Mouse (Mus musculus) lung, embryonic 14.5 days (tissue): ENCODE measurements around the gene Rex1bd. TPM values are rescaled to one million over a fixed set of nuclear protein-coding genes. Genes with fewer than 3 reads are reported as not detected.

Source experiments
- ATAC-seq: fragments of 200-750 bp; cut with Nextera tagmentation; 2 replicates; pipeline ENCODE4 v1.8.0; 2017; ENCODE audit warnings: mild to moderate bottlenecking, moderate TSS enrichment, moderate library complexity; ENCODE audit not compliant: insufficient read depth
- DNase-seq: peaks from one replicate; pipeline ENCODE4 v3.0.0-alpha.2; 2015
- H3K27ac ChIP-seq: fragments of 300-500 bp; sonication (generic); 2 replicates; pipeline ENCODE4 v1.5.1; 2014; ENCODE audit warnings: low read depth, mild to moderate bottlenecking, moderate library complexity
- H3K27me3 ChIP-seq: fragments of 300-500 bp; sonication (generic); 2 replicates; pipeline ENCODE4 v1.6.1; 2014; ENCODE audit warnings: low read length, control low read depth; ENCODE audit not compliant: insufficient read depth
- H3K36me3 ChIP-seq: fragments of 300-500 bp; sonication (generic); 2 replicates; pipeline ENCODE4 v1.6.1; 2014; ENCODE audit warnings: control low read depth; ENCODE audit not compliant: insufficient read depth
- H3K4me1 ChIP-seq: fragments of 300-500 bp; sonication (generic); 2 replicates; pipeline ENCODE4 v1.6.1; 2014; ENCODE audit warnings: antibody characterized with exemption, control low read depth; ENCODE audit not compliant: insufficient read depth
- H3K4me2 ChIP-seq: fragments of 300-500 bp; sonication (generic); 2 replicates; pipeline ENCODE4 v1.6.1; 2014; ENCODE audit warnings: mild to moderate bottlenecking
- H3K4me3 ChIP-seq: fragments of 300-500 bp; sonication (generic); 2 replicates; pipeline ENCODE4 v1.5.1; 2014; ENCODE audit warnings: low read depth, low read length
- H3K9ac ChIP-seq: fragments of 300-500 bp; sonication (generic); 2 replicates; pipeline ENCODE4 v1.6.1; 2014
- H3K9me3 ChIP-seq: fragments of 300-500 bp; sonication (generic); 2 replicates; pipeline ENCODE4 v1.6.1; 2016; ENCODE audit warnings: low read depth, low read length, control low read depth
- CTCF ChIP-seq: IDR thresholded peaks from 2 replicates; pipeline ENCODE4 v1.5.1; 2016; ENCODE audit warnings: antibody characterized with exemption, low read depth
- WGBS: fragments of 180-500 bp; shearing (Covaris S2); extraction: QIAGEN DNeasy Blood & Tissue Kit; methylation state at CpG from one replicate; pipeline ENCODE4 v1.1.7; 2014; 5-methylcytosine and 5-hydroxymethylcytosine counted together
- polyA plus RNA-seq: library from polyadenylated mRNA; unstranded; fragments of >200 nt; fragmentation: Nextera tagmentation; extraction: Ambion mirVana; gene quantifications from 2 replicates; pipeline ENCODE4 v1.2.1, GENCODE M21; 2014

Gene Rex1bd
- polyA plus RNA-seq, 1 experiment from 2014 or later, result 126 TPM

GRCm38 (mm10) chr8:70459636-70460035 lies 46.9 kb downstream of the Rex1bd start:
- Histone ChIP-seq H3K4me1 (no peaks in the 10 kb centered on the region), H3K4me3 (no peak overlapping the region), H3K27me3 (no peaks in the 10 kb centered on the region), H3K27ac (no peak overlapping the region), H3K9me3 (no peaks in the 10 kb centered on the region), H3K36me3 (no peaks in the 10 kb centered on the region), H3K9ac (no peak overlapping the region), H3K4me2 (no peak overlapping the region)
- DNase-seq (no peak), ATAC-seq (no peak)
- WGBS, result 97% methylated on average over 2 of the region's 2 CpGs
- peak; percentile 31; the same call in 1 of the 2 replicates for TF ChIP-seq CTCF

DNA sequence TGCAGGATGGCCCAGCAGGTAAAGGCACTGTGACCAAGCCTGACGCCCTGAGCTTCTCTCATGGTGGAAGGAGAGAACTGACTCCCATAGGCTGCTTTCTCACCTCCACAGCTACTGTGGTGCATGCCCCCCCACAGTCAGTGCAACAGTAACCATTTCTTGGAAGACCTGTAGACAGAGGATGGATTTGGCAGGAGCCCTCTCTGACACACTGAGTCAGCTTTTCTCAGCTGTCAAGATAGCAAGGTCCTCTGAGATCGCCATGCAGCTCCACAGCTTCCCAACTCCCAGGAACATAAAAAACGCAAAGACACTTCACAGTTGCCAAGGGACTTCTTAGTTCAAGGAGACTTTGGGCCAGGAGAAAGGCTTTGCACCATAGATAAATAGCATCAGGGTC lies 48.1 kb downstream of the Rex1bd start:
- H3K4me1 ChIP-seq, result no peaks in the 10 kb centered on the region
- no peaks in the 10 kb centered on the region for H3K36me3 ChIP-seq
- H3K4me2 ChIP-seq, result no peak overlapping the region
- no peaks in the 10 kb centered on the region for H3K27me3 ChIP-seq
- no peak for TF ChIP-seq CTCF
- H3K9ac ChIP-seq, result no peak overlapping the region
- no peak overlapping the region for H3K4me3 ChIP-seq
- DNase-seq (no peak), ATAC-seq (no peak)
- 73% methylated on average over 3 of the region's 3 CpGs for WGBS
- H3K27ac ChIP-seq, result no peak overlapping the region
- no peaks in the 10 kb centered on the region for H3K9me3 ChIP-seq

- Histone ChIP-seq H3K36me3 (no peaks in the 10 kb centered on the region), H3K27ac (no peak overlapping the region), H3K27me3 (no peaks in the 10 kb centered on the region), H3K9ac (no peak overlapping the region), H3K4me3 (no peak overlapping the region), H3K4me2 (no peak overlapping the region), H3K4me1 (no peaks in the 10 kb centered on the region), H3K9me3 (no peaks in the 10 kb centered on the region)
- DNase-seq (no peak), ATAC-seq (no peak)
- TF ChIP-seq CTCF, result no peak
- WGBS, result 88% methylated on average over 6 of the region's 6 CpGs
Observed at GRCm38 (mm10) chr8:70457882-70458281, 48.7 kb downstream of the Rex1bd start.

DNA sequence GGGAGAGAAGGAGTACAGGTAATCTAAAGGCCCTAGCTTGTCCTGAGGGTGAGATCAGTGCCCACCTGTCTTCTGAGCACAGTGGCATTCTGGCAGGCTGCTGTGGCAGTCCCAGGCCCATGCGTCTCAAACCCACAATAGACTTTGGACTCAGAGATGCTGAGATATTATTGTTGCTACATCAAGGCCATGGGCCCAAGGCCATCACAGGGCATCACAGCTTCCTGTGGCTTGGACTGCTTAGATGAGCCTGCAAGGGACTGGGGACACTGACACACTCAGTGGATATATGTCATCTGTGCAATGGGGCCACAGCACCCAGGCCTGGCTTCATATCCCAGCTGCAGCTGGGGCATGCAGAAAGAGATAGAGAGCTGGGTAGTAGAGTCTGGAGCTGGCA lies 49.6 kb downstream of the Rex1bd start:
- ATAC-seq, result no peak

More for the DNA sequence above, 49.6 kb downstream of the Rex1bd start:
- Histone ChIP-seq H3K4me2 (no peak overlapping the region), H3K27ac (no peak overlapping the region), H3K36me3 (peaks cover 8% of the 10 kb centered on the region), H3K4me1 (no peaks in the 10 kb centered on the region), H3K27me3 (no peaks in the 10 kb centered on the region), H3K9ac (no peak overlapping the region), H3K9me3 (no peaks in the 10 kb centered on the region), H3K4me3 (no peak overlapping the region)
- 92% methylated on average over 1 of the region's 1 CpGs for WGBS
- no peak for DNase-seq
- TF ChIP-seq CTCF, result no peak

Other genes starting within 250 kb of the Rex1bd start
- gene Homer3, start 223.9 kb downstream of the Rex1bd start, polyA plus RNA-seq, result 66.4 and 77.9 TPM in 2 replicates
- 46.1 and 47.9 TPM in 2 replicates for gene Ddx49, start 204.3 kb downstream of the Rex1bd start, polyA plus RNA-seq
- 286 and 303 TPM in 2 replicates for gene Cope, start 204.2 kb downstream of the Rex1bd start, polyA plus RNA-seq
- 2.7 and 3.6 TPM in 2 replicates for gene Cers1, start 191.0 kb downstream of the Rex1bd start, polyA plus RNA-seq
- 2.4 and 4.2 TPM in 2 replicates for gene Gdf1, start 176.9 kb downstream of the Rex1bd start, polyA plus RNA-seq
- 23.3 and 27.2 TPM in 2 replicates for gene Upf1, start 153.5 kb downstream of the Rex1bd start, polyA plus RNA-seq
- gene Comp, start 133.2 kb downstream of the Rex1bd start, polyA plus RNA-seq, result 0.43 and 0.53 TPM in 2 replicates
- 15.5 and 21.8 TPM in 2 replicates for gene Crtc1, start 67.2 kb downstream of the Rex1bd start, polyA plus RNA-seq
- 21.8 and 24.4 TPM in 2 replicates for gene Klhl26, start 29.8 kb downstream of the Rex1bd start, polyA plus RNA-seq
- gene Tmem59l, start 19.4 kb downstream of the Rex1bd start, polyA plus RNA-seq, result 6.7 and 8.3 TPM in 2 replicates
- 151 and 165 TPM in 2 replicates for gene Crlf1, start 13.6 kb downstream of the Rex1bd start, polyA plus RNA-seq
- 964 and 1,036 TPM in 2 replicates for gene Uba52, start 4.0 kb upstream of the Rex1bd start, polyA plus RNA-seq
- 239 and 245 TPM in 2 replicates for gene Fkbp8, start 21.0 kb upstream of the Rex1bd start, polyA plus RNA-seq
- gene Kxd1, start 21.2 kb upstream of the Rex1bd start, polyA plus RNA-seq, result 56.3 and 59.0 TPM in 2 replicates
- gene Ell, start 32.7 kb upstream of the Rex1bd start, polyA plus RNA-seq, result 18.5 and 20.0 TPM in 2 replicates
- 91.6 and 107 TPM in 2 replicates for gene Isyna1, start 87.6 kb upstream of the Rex1bd start, polyA plus RNA-seq
- gene Ssbp4, start 102.1 kb upstream of the Rex1bd start, polyA plus RNA-seq, result 127 and 143 TPM in 2 replicates
- gene Lrrc25, start 109.4 kb upstream of the Rex1bd start, polyA plus RNA-seq, result 1.9 TPM in 2 replicates
- gene Gdf15, start 125.7 kb upstream of the Rex1bd start, polyA plus RNA-seq, result 0.12 and 0.22 TPM in 2 replicates
- 46.6 and 48.2 TPM in 2 replicates for gene Pgpep1, start 153.6 kb upstream of the Rex1bd start, polyA plus RNA-seq
- 305 and 327 TPM in 2 replicates for gene Lsm4, start 166.5 kb upstream of the Rex1bd start, polyA plus RNA-seq
- 70.1 and 72.9 TPM in 2 replicates for gene Jund, start 192.2 kb upstream of the Rex1bd start, polyA plus RNA-seq
- 0.04 TPM in 1 of 2 replicates, not detected in the other for gene Iqcn, start 196.7 kb upstream of the Rex1bd start, polyA plus RNA-seq
- not detected in 2 replicates for gene Gm3336, start 211.8 kb upstream of the Rex1bd start, polyA plus RNA-seq
- gene Pde4c, start 217.0 kb upstream of the Rex1bd start, polyA plus RNA-seq, result 0.17 and 0.23 TPM in 2 replicates
- gene Rab3a, start 247.9 kb upstream of the Rex1bd start, polyA plus RNA-seq, result 10.5 and 12.0 TPM in 2 replicates